Mouse (Mus musculus) 416B (cell line): ENCODE results near the gene Gtdc1.

Experiments used
- DNase-seq: peaks from one replicate; pipeline ENCODE4 v3.0.0; 2011; ENCODE audit warnings: low read depth

Gtdc1 gene

GRCm38 (mm10) chr2:44583491-44583890, 344.0 kb downstream of the Gtdc1 start:
- DNase-seq, result no peak

GRCm38 (mm10) chr2:44571810-44572209, 355.6 kb downstream of the Gtdc1 start:
- DNase-seq, result no peak

- DNase-seq, result no peak
These were observed 356.3 kb downstream of the Gtdc1 start for GRCm38 (mm10) chr2:44571156-44571555.

DNA sequence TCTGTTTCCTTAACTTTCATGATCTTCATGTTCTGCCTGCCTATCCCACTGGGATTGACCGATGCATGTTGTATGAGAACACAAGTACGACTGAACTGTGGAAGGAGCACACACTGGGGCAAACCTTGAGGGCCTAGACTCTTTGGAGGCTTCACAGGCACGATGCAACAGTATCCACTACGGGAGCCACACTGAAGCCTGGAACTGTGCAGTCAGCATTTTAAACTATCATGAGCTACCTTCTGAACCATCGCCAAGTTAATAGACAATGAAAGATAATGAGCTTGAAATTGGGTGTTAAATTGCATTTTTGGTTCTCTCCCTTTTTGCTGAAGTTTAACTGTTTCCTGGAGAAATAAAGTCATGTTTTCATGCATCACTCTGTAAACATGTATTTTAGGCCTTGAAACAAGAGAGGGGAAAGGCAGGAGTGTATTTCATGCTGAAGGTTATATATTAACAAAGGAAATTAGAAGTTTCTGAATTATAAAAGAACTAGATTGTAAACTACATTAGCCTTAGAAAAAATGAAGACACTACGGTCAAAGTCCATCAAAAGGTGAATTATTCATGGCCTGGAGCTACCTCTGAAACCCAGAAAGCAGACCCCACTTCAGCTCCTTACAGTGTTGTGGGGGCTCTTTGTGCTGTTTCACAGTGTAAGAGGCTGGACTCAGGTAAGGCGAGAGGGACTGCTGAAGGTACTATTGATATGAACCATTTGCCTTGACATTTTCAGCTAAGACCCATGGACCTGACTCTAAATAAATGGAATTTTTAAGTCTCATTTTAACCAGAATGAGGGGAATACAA, 358.1 kb downstream of the Gtdc1 start:
- no peak for DNase-seq

- no peak for DNase-seq
These were observed 362.4 kb downstream of the Gtdc1 start for GRCm38 (mm10) chr2:44564776-44565692.

DNA sequence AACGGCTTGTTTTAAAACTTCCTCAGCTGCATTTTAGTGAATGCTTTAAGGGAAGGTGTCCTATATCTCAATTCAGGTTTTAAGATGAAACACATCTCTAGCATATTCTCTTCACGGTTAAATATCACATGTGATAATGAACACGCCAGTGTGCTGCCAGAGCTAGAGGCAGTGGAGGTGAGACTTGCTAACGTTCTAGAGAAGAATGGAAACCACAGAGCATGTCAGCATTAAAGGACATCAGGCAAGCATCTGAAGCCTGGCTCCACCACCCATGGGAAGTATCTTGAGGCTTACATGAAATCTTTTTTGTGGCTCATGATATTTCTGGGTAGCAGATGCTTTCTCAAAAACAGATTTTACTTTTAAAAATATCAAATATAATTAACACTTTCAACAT, 365.7 kb downstream of the Gtdc1 start:
- no peak for DNase-seq

GRCm38 (mm10) chr2:44559242-44559944, 368.1 kb downstream of the Gtdc1 start:
- no peak for DNase-seq

DNA sequence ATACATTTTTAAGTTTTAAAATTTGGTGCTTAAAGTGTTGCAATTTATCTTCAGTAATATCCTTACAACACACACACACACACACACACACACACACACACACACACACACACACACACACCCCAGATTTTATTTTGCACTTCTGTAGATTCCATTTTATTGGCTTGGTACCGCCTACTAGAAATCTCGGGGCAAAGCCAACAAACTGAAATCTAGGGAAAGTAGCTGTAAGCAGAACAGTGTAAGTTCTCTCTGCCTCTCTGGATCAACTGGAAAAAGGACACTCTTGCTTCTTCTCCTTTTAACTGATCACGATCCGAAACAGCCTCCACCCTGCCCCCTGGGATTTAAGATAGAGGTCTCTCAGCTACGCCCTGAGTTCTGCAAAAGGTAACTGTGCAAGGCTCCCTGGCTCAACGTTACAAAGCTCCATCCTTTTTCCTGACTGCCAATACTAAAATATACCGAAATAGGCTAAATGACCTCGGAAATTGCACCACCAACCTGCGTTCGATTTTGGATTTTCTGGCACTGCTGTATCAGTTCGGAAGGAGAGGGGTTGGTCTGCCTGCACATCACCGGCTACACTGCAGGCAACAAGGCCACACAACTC, 369.7 kb downstream of the Gtdc1 start:
- DNase-seq, result no peak

DNA sequence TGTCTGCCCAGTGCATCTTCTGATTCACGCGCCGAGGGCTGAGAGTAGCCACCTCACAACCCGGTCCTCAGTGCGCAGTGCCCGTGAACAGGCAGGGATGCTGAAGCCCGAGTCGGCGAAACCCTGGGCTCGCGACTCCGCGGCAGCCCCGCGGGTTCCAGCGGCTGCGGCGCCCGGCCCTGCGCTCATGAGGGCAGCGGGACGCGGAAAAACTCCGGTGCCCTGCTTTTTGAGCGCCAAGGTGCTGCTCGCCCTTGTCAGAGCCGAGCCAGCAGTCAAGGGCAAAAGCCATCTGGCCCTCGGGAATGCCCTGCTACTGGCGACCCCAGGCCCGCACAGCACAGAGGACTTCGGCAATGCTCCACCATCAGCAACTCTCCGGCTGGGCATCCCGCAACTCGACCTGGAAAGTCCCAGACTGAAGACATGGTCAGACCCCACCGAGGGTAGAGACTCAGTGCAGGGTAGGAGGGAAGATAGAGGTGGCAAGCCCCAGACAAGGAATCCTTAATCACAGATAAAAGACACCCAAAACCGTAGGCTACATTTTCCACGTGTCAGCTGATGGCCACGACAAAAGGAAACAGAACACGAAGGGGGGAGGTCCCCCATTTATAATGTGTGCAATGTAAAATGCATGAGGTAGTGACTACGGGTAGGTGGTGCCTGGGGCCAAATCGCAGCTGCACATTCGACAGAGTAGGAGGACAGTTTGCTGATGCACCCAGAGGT, 370.4 kb downstream of the Gtdc1 start:
- DNase-seq, result no peak

GRCm38 (mm10) chr2:44554716-44555115, 372.7 kb downstream of the Gtdc1 start:
- DNase-seq, result no peak

DNA sequence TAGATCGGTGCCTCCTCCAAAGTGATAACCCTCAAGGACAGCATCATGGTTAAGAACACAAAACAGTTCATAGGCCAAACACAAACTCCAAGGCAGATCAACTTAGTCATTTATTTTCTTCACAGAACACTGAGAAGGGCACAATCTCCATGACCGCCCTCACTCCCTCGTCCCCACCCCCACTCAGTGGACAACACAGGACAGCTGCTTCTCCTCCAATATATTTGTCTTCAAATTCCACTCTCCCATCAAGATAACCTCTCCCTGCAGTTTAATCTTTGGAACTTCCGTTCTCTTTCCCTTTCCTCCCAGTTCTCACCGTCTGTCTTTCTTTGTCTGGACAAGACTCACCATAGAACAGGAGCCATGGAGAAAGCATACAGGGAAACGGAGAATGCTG, 378.1 kb downstream of the Gtdc1 start:
- DNase-seq, result no peak

- DNase-seq, result no peak
These were observed 384.7 kb downstream of the Gtdc1 start for GRCm38 (mm10) chr2:44542775-44543174.

GRCm38 (mm10) chr2:44541726-44542125, 385.7 kb downstream of the Gtdc1 start:
- DNase-seq, result no peak

GRCm38 (mm10) chr2:44540881-44541280, 386.6 kb downstream of the Gtdc1 start:
- DNase-seq, result no peak

DNA sequence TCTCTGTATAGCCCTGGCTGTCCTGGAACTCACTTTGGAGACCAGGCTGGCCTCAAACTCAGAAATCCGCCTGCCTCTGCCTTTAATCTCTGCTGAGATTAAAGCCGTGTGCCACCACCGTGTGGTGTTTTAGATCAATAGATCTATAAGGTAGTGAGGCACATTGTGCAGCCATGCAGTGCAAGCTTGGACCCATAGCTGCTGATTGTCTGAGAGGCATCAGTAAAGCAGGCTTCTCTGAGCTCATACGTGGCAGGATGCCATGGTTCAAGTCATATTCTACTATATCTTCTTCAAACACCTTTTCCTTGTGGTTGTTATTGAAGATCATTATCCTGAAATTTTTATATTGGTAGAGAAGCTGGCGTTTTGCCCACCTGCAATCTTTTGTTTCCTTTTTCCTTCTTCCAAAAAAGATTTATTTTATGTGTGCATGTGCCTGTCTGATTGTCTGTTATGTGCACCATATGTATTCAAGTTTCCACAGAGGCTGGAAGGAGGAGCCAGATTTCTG, 388.3 kb downstream of the Gtdc1 start:
- DNase-seq, result peak; percentile 55

DNA sequence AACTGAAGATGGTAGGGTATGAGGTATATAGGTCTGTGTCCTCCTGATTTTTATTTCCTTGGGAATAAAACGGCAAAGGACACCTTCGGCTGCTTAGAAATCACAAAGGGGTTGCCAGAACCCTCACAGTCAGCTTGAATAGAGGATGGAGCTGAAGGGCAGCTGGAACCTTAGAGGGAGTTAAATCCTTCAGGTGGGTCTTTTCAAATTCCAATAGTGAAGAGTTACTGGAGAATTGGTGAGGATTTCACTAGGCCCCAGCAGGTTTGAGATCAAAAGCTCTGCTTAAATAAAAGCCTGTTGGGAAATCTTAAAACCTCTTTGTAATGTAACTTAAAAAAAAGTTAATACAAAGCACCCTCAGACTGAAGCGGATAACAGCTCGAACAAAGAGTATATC, 389.3 kb downstream of the Gtdc1 start:
- no peak for DNase-seq

DNA sequence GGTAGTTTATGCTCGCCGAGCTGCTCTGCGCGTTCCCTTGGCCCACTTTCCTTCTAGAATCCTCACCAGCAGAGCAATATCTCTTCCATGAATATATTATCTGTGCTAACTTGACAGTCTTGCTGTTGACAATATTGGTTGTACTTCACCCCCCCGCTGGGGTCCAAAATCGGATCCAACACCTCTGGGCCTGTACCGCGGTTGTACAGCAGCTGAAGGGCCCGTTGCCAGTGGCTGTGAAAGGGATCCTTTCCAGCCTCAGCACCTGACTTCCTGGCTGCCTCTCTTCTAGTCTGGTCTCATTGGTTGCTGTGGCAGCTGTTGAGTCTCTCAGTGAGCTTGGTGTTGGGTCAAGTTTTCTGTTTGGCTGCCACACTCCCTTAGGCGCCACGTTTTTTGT, 391.7 kb downstream of the Gtdc1 start:
- DNase-seq, result no peak

DNA sequence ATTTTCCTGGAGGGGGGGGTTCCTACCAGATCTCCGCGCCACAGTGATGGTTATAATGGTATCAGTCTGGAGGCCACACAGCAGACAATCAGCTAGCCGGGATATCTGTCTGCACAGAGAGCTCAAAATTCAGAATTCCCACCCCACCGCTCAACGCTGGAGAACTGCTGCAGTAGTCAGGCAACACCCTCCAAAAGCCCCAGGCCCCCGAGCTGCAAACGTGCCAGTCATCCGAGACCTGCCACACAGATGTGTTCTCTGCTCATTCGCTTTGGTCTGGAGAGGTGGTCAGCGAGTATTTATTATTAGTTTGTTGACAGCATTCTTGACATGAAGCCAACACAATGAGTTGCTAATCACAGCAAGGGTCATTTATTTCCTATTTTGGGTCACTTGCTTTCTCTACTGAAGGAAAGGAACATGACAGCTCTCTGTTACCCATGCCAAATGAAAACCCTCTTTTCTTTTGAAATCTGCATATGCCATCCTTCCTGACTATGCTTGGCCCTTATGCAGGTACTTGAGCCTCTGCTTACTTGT, 392.3 kb downstream of the Gtdc1 start:
- no peak for DNase-seq

GRCm38 (mm10) chr2:44526110-44527032, 401.1 kb downstream of the Gtdc1 start:
- peak; percentile 90 for DNase-seq
